Mouse (Mus musculus) erythroblast, embryonic 14.5 days (primary cell): Measurements from ENCODE around the gene Trp53rkb.

Experiments used
- GATA1 ChIP-seq: IDR thresholded peaks from 2 replicates; pipeline ENCODE4 v1.6.1; 2012; ENCODE audit warnings: low read length, inconsistent platforms, mixed read lengths
- TAL1 ChIP-seq: IDR thresholded peaks from 3 replicates; pipeline ENCODE4 v1.6.1; 2012; ENCODE audit warnings: low read length, inconsistent platforms, mixed read lengths

DNA sequence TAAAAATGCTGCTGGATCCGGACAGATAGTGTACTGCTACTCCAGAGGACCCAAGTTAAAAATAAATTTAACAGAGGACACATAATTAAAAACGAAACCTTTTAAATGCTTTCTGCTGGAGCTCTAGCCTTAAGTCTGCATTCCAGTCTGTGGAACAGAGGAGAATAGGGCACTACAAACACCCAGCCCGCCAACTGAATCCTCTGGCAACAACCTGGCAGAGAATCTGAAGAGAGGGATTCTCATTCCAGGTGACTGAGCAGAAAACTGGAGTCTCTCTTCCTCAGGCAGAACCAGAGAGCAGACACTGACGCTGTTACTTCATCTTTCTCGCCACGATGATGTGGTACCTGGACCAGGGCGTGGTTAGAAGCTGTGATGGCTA is 8.1 kb downstream of the Trp53rkb start:
- TF ChIP-seq GATA1: no peak
- TF ChIP-seq TAL1: no peak
